Mouse (Mus musculus) cortical plate, adult 2 months (tissue): Measurements from ENCODE around the gene Mast4.

Experiments used
- CTCF ChIP-seq: fragments of 200-500 bp; IDR thresholded peaks from 2 replicates; pipeline ENCODE4 v1.5.1; 2011; ENCODE audit warnings: mild to moderate bottlenecking, control low read depth, low read length; ENCODE audit not compliant: insufficient read depth; ENCODE audit errors: extremely low read depth
- POLR2A ChIP-seq: fragments of 200-500 bp; IDR thresholded peaks from 2 replicates; pipeline ENCODE4 v1.6.1; 2011; ENCODE audit warnings: mild to moderate bottlenecking, low read length, control low read depth; ENCODE audit not compliant: insufficient read depth; ENCODE audit errors: extremely low read depth

DNA sequence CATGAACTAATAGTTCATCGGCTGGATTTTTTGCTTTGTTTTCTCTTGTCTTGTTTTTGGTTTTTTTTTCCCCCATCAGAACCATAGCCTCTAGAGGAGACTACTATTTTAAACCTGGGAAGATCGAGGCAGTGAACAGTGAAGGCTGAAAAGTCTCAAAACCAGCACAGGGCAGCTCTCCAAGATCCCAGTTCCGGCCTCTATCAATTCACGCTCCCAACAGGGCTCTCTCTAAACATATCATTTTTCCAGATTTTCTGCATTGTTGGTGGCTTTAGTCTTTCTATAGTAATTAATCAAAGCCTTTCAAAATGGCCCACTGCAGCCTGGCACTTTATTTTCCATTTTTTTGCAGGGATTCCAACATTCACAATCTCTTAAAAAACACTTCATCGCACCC is 159.9 kb downstream of the Mast4 start:
- TF ChIP-seq CTCF = no peak
- TF ChIP-seq POLR2A = no peak
